Mouse (Mus musculus) mouse trophoblast stem cell (cell line): Measurements from ENCODE around the gene Galk2.

ENCODE experiments used
- in situ Hi-C, 2 experiments: fragments of 300-500 bp; cut with MseI, MboI; formaldehyde crosslinking; loops; 2 replicates in 1 of 2; 3 replicates in 1 of 2; pipeline ENCODE4 v1.15.1; 2025

The Galk2 gene

GRCm38 (mm10) chr2:125896355-125896754 lies 37.4 kb downstream of the Galk2 start:
- in situ Hi-C loops = loop anchor here (10.0 to 25.0 kb wide), 2 partner anchors 138 to 466 kb away; partner anchors contain the start of gene Fgf7 (in 1 of the 2)

- in situ Hi-C loops = no loop called here
Measured at GRCm38 (mm10) chr2:125900797-125901410, 42.0 kb downstream of the Galk2 start.

GRCm38 (mm10) chr2:125901426-125901825 lies 42.5 kb downstream of the Galk2 start:
- in situ Hi-C loops = no loop called here

GRCm38 (mm10) chr2:125906407-125907066 lies 47.6 kb downstream of the Galk2 start:
- in situ Hi-C loops = no loop called here

- in situ Hi-C loops = no loop called here
Measured at GRCm38 (mm10) chr2:125907580-125908255, 48.8 kb downstream of the Galk2 start.

- in situ Hi-C loops = no loop called here
Measured at GRCm38 (mm10) chr2:125914167-125914566, 55.3 kb downstream of the Galk2 start.

GRCm38 (mm10) chr2:125914713-125915112 lies 55.8 kb downstream of the Galk2 start:
- in situ Hi-C loops = no loop called here

GRCm38 (mm10) chr2:125916652-125917296 lies 57.9 kb downstream of the Galk2 start:
- in situ Hi-C loops = no loop called here

- in situ Hi-C loops = no loop called here
Measured at GRCm38 (mm10) chr2:125917297-125917679, 58.4 kb downstream of the Galk2 start.

- in situ Hi-C loops = no loop called here
Measured at GRCm38 (mm10) chr2:125921273-125921672, 62.4 kb downstream of the Galk2 start.

- in situ Hi-C loops = no loop called here
Measured at GRCm38 (mm10) chr2:125922149-125922548, 63.2 kb downstream of the Galk2 start.

- in situ Hi-C loops = no loop called here
Measured at GRCm38 (mm10) chr2:125922877-125923276, 64.0 kb downstream of the Galk2 start.

- in situ Hi-C loops = no loop called here
Measured at GRCm38 (mm10) chr2:125923346-125923745, 64.4 kb downstream of the Galk2 start.

GRCm38 (mm10) chr2:125924554-125924953 lies 65.6 kb downstream of the Galk2 start:
- in situ Hi-C loops = no loop called here

GRCm38 (mm10) chr2:125925081-125925480 lies 66.2 kb downstream of the Galk2 start:
- in situ Hi-C loops = no loop called here

GRCm38 (mm10) chr2:125929396-125929795 lies 70.5 kb downstream of the Galk2 start:
- in situ Hi-C loops = no loop called here

GRCm38 (mm10) chr2:125929872-125930271 lies 71.0 kb downstream of the Galk2 start:
- in situ Hi-C loops = loop anchor here in 1 of 2 experiments (10.0 kb wide), 1 partner anchor 105 kb away; the partner anchor contains the start of gene Fgf7

GRCm38 (mm10) chr2:125931193-125931592 lies 72.3 kb downstream of the Galk2 start:
- in situ Hi-C loops = loop anchor here in 1 of 2 experiments (10.0 kb wide), 1 partner anchor 104 kb away; the partner anchor contains the start of gene Fgf7

GRCm38 (mm10) chr2:125932734-125933133 lies 73.8 kb downstream of the Galk2 start:
- in situ Hi-C loops = loop anchor here in 1 of 2 experiments (10.0 kb wide), 1 partner anchor 102 kb away; the partner anchor contains the start of gene Fgf7

GRCm38 (mm10) chr2:125933977-125934376 lies 75.1 kb downstream of the Galk2 start:
- in situ Hi-C loops = loop anchor here in 1 of 2 experiments (10.0 kb wide), 1 partner anchor 101 kb away; the partner anchor contains the start of gene Fgf7

- in situ Hi-C loops = loop anchor here in 1 of 2 experiments (10.0 kb wide), 1 partner anchor 98 kb away; the partner anchor contains the start of gene Fgf7
Measured at GRCm38 (mm10) chr2:125936396-125936795, 77.5 kb downstream of the Galk2 start.
